Mouse (Mus musculus) limb, embryonic 12.5 days (tissue): Measurements from ENCODE around the gene Rgs8. TPM values are rescaled to one million over a fixed set of nuclear protein-coding genes. Genes with fewer than 3 reads are reported as not detected.
A peak's percentile ranks its signal among the peaks of the same experiment; 100 is the strongest.

Experiments used
- ATAC-seq: fragments of 200-750 bp; cut with Nextera tagmentation; 2 replicates; pipeline ENCODE4 v1.8.0; 2017; ENCODE audit warnings: low read depth, moderate TSS enrichment; ENCODE audit not compliant: insufficient number of reproducible peaks, insufficient read depth, low FRiP score, low TSS enrichment
- H3K27ac ChIP-seq: fragments of 300-500 bp; sonication (generic); 2 replicates; pipeline ENCODE4 v1.5.1; 2016; ENCODE audit warnings: mild to moderate bottlenecking, moderate library complexity
- H3K27me3 ChIP-seq: fragments of 300-500 bp; sonication (generic); 2 replicates; pipeline ENCODE4 v1.6.1; 2016; ENCODE audit warnings: mild to moderate bottlenecking, moderate library complexity
- H3K36me3 ChIP-seq: fragments of 300-500 bp; sonication (generic); 2 replicates; pipeline ENCODE4 v1.6.1; 2016; ENCODE audit warnings: mild to moderate bottlenecking, moderate library complexity
- H3K4me1 ChIP-seq: fragments of 300-500 bp; sonication (generic); replicated peaks from 2 replicates; pipeline ENCODE4 v1.6.1; 2016
- H3K4me2 ChIP-seq: fragments of 300-500 bp; sonication (generic); 2 replicates; pipeline ENCODE4 v1.6.1; 2016; ENCODE audit warnings: mild to moderate bottlenecking, moderate library complexity
- H3K4me3 ChIP-seq: fragments of 300-500 bp; sonication (generic); replicated peaks from 2 replicates; pipeline ENCODE4 v1.5.1; 2016; ENCODE audit warnings: mild to moderate bottlenecking
- H3K9ac ChIP-seq: fragments of 300-500 bp; sonication (generic); replicated peaks from 2 replicates; pipeline ENCODE4 v1.6.1; 2016; ENCODE audit warnings: mild to moderate bottlenecking, moderate library complexity
- H3K9me3 ChIP-seq: fragments of 300-500 bp; sonication (generic); 2 replicates; pipeline ENCODE4 v1.6.1; 2016; ENCODE audit warnings: mild to moderate bottlenecking, moderate library complexity
- WGBS: fragments of 180-500 bp; shearing (Covaris S2); methylation state at CpG from one replicate; pipeline ENCODE4 v1.1.7; 2016; 5-methylcytosine and 5-hydroxymethylcytosine counted together
- polyA plus RNA-seq: library from polyadenylated mRNA; unstranded; fragments of >200 nt; fragmentation: Nextera tagmentation; extraction: Ambion mirVana; gene quantifications from 2 replicates; pipeline ENCODE4 v1.2.1, GENCODE M21; 2016

The Rgs8 gene
- polyA plus RNA-seq, 1 experiment from 2014 or later = 1.4 TPM

DNA sequence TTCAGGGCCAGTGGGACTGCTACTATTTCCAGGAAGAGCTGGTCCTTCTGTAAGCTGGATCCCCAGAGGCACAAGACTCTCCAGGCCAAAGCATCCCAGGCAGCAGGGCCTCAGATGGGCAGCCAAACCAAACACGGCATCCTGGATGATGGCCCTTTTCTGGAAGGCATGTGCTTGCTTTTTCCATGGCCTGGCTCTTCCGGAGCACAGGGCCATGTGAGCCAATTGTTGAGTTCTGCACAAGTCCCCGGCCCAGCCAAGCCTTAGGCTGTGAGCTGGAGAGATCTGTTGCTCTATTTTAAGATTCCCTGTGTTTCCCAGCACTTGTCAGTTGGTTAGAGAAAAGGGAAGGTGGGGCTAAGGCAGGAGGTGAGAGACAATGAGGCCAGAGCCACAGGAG, 77.8 kb downstream of the Rgs8 start:
- Histone ChIP-seq H3K4me1 (peaks cover 21% of the 10 kb centered on the region), H3K4me2 (no peak overlapping the region), H3K4me3 (no peak overlapping the region), H3K27me3 (no peaks in the 10 kb centered on the region), H3K36me3 (no peaks in the 10 kb centered on the region), H3K9ac (no peak overlapping the region), H3K27ac (no peak overlapping the region), H3K9me3 (no peaks in the 10 kb centered on the region)
- 61% methylated on average over 3 of the region's 3 CpGs for WGBS
- ATAC-seq = no peak

DNA sequence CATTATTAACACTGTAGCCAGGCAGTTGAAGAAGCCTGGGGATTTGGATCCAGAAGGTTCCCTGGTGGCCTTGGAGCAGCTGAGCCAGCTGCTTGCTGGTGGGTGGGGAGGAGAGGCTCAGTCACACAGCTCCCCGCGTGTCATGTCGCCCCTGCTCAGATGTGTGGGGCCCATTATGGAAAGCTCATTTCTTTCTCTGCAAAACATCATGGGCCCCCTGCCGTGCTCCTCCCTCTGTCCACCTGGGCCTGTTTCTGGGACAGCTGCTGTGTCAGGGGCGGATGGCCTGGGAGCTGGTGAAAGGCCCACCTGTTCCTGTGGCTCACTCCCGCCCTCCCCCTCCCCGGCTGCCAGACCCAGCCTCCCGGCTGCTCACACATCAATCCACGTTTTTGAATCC, 80.4 kb downstream of the Rgs8 start:
- ATAC-seq = peak; percentile 45
- no peak overlapping the region for H3K27ac ChIP-seq
- H3K9me3 ChIP-seq = no peaks in the 10 kb centered on the region
- WGBS = 21% methylated on average over 9 of the region's 9 CpGs
- no peak overlapping the region for H3K4me3 ChIP-seq
- H3K4me2 ChIP-seq = no peak overlapping the region
- H3K27me3 ChIP-seq = peaks cover 9% of the 10 kb centered on the region
- no peak overlapping the region for H3K9ac ChIP-seq
- H3K4me1 ChIP-seq = peaks cover 41% of the 10 kb centered on the region
- no peaks in the 10 kb centered on the region for H3K36me3 ChIP-seq

DNA sequence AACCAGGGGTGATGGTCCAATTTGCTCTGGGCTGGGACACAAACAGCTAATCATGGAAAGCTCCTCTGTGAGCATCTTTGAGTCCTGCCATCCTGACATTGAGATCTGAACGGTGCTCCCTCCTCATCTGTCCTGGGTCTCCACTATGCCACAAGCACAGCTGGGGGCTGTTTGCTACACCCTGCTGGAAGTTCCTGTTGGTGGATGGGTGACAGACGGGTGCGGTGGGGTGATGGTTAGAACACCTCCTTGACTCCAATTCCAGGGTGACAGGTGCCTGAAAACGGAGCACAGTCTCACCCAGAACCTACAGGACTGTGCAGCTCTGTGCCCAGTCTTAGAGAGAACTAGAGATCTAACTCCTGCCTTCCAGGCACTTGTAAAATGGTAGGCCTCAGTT, 82.0 kb downstream of the Rgs8 start:
- H3K27me3 ChIP-seq = peaks cover 25% of the 10 kb centered on the region
- no peak overlapping the region for H3K9ac ChIP-seq
- H3K36me3 ChIP-seq = no peaks in the 10 kb centered on the region
- WGBS = 74% methylated on average over 4 of the region's 4 CpGs
- no peak overlapping the region for H3K4me2 ChIP-seq
- H3K4me1 ChIP-seq = peaks cover 41% of the 10 kb centered on the region
- ATAC-seq = no peak
- H3K27ac ChIP-seq = no peak overlapping the region
- H3K4me3 ChIP-seq = no peak overlapping the region
- no peaks in the 10 kb centered on the region for H3K9me3 ChIP-seq

DNA sequence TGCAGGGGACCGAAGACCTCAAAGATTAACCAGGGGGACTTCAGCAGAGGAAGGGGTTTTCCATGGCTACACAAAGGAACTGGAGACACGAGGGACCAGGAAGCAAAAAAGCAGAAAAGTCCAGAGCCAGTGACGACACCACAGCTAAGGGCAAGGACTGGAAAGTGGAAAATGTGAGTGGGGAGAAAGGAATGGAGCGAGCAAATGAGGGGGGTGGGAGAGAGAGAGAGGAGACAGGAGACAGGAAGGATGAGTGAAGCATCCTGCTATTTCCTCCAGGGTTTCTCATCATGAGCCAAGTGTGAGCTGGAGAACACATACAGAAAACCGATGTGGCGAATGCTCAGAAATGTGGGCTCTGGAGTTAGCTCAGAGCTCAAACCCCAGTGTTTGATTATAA, 83.3 kb downstream of the Rgs8 start:
- Histone ChIP-seq H3K36me3 (no peaks in the 10 kb centered on the region), H3K9me3 (no peaks in the 10 kb centered on the region), H3K4me2 (no peak overlapping the region), H3K27me3 (peaks cover 38% of the 10 kb centered on the region), H3K27ac (no peak overlapping the region), H3K4me1 (peaks cover 45% of the 10 kb centered on the region), H3K9ac (no peak overlapping the region), H3K4me3 (no peak overlapping the region)
- 78% methylated on average over 6 of the region's 6 CpGs for WGBS
- no peak for ATAC-seq

DNA sequence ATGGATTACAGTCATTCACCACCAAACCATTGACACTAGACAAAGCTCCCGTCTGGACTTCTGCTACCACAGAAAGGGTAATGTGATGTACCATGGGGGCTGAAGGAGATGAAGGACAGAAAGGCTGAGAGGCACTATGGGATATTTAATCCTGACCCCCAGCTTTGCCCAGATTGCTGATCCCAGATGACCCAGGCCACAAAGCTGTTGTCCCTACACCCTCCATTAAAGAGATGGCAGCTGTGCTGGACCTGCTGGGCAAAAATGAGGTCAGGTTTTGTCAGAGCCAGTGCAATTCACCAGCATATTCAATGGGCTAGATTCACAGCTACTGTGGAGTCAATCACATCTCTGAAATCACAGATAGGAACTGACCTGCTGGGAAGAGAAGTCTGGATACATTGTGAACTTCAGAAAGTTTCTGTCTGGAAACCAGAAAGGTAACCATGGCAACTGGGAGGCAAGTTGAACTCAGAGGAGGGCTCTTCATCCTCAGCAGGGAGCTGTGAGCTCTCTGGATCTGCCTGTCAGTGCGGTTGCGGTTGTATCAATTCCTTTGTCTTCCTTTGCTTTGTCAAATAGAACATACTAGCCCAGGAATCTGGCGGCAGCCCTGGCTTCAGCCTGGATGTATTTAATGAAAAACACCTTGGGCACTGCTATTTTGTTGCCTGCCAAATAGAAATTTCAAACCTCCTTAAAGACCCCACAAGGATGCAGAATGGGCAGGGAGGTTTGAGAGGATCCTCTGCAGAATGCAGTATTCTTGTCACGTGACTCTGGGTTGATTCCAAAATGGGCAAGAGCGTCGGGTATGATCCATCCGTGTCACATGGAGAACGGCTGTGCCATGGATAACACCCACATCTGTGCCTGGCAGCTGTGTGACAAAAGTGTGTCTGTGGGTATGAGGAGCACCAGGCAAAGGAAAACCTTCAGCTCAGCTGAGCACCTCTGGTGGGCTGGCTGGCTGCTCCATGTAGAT, 84.6 kb downstream of the Rgs8 start:
- ATAC-seq = no peak
- H3K36me3 ChIP-seq = no peaks in the 10 kb centered on the region
- no peaks in the 10 kb centered on the region for H3K9me3 ChIP-seq
- 55% methylated on average over 9 of the region's 9 CpGs for WGBS
- no peak overlapping the region for H3K27ac ChIP-seq
- H3K9ac ChIP-seq = no peak overlapping the region
- H3K27me3 ChIP-seq = peaks cover 48% of the 10 kb centered on the region
- no peak overlapping the region for H3K4me2 ChIP-seq
- peaks cover 50% of the 10 kb centered on the region for H3K4me1 ChIP-seq
- no peak overlapping the region for H3K4me3 ChIP-seq

DNA sequence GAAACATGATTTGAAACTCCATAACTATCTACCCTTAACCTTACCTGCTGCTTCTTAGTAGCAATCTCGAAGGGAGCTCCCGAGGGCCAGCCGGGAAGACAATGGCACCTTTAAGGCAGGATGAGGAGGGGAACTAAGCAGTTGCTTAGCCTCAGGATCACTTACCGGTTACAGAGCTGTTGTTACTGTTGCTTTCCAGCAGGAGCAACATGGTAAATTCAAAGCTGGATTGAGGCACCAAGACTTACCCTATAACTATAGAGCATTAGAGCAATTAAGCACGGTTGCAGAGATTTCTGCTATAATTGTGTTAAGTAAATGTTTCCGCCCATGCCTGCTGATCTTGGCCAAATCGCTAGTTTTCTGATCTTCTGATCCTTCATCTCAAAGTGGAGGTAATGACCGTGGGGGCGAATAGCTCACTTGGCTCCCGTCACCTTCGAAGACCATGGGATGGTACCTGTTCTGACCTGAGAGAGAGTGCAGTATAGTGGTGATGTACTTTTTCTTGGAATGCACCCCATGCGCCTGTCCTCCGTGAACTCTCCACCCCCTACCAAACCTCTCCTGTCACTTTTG, 86.7 kb downstream of the Rgs8 start:
- Histone ChIP-seq H3K4me2 (peak overlapping the region; percentile 82), H3K36me3 (0 out of 2 replicates have a peak, but pooled peaks cover 3% of the 10 kb centered on the region), H3K4me1 (peaks cover 32% of the 10 kb centered on the region), H3K27me3 (peaks cover 48% of the 10 kb centered on the region), H3K4me3 (peak overlapping the region; percentile 42), H3K9me3 (no peaks in the 10 kb centered on the region), H3K27ac (no peak overlapping the region), H3K9ac (peak overlapping the region; percentile 62)
- 17% methylated on average over 13 of the region's 13 CpGs for WGBS
- ATAC-seq = no peak

DNA sequence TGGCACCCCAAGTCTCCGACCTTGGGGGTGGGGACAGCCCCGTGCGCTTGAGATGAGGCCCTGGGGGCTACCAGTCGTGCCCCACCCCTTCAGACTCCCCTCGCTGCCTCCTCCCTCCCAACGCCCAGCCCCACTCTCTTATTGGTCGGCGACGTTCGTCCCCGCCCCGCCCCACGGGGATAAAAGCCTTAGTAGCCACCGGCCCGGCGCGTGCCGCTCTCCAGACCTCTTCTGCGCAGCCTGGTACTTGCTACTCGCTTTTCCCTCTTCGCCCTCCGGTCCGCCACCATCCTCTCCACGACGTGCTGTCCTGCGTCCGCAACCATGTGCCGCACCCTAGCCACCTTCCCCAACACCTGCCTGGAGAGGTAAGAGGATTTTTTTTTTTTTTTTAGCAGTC, 87.3 kb downstream of the Rgs8 start, which contains the start of gene Rgs16:
TSS of gene Rgs16 (plus strand) at position 205 of the 400 bp plus-strand sequence.
- Histone ChIP-seq H3K4me1 (peaks cover 32% of the 10 kb centered on the region), H3K27me3 (peaks cover 48% of the 10 kb centered on the region), H3K9ac (peak within 1 kb of the TSS; percentile 62), H3K4me3 (peak within 1 kb of the TSS; percentile 42), H3K27ac (no peak within 1 kb of the TSS), H3K36me3 (0 out of 2 replicates have a peak, but pooled peaks cover 3% of the 10 kb centered on the region), H3K9me3 (no peaks in the 10 kb centered on the region), H3K4me2 (peak within 1 kb of the TSS; percentile 82)
- peak; percentile 53; the same call in 1 of the 2 replicates for ATAC-seq
- 0% methylated on average over 28 of the region's 28 CpGs for WGBS

DNA sequence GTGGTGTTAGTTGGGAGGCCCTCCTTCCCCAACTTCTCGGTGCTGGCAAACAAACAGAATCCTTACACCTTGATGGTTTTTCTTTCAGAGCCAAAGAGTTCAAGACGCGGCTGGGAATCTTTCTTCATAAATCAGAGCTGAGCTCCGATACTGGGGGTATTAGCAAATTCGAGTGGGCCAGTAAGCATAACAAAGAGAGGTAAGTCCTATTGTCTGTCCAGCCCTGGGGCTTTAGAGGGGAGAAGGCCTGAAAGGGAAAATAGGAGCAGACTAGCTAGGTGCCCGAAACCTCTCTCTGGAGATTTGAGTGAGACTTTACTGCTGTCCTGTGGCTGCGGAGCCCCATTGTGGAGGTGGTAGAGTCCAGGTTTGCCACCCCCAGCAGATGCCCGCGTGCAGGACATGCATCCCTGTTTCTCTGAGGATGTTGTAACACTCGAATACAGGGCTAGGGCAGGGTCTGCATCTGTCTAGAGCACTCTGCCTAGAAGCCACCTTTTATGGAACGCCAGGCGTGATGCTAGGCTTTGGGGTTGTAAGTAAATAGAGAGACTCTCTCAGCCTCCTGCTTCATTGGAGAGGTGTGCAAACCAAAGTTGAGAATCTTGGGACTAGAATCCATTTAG, 88.1 kb downstream of the Rgs8 start:
- Histone ChIP-seq H3K27ac (no peak overlapping the region), H3K27me3 (peaks cover 48% of the 10 kb centered on the region), H3K9me3 (no peaks in the 10 kb centered on the region), H3K4me3 (peak overlapping the region; percentile 42), H3K4me1 (peaks cover 32% of the 10 kb centered on the region), H3K36me3 (0 out of 2 replicates have a peak, but pooled peaks cover 3% of the 10 kb centered on the region), H3K4me2 (peak overlapping the region; percentile 82), H3K9ac (peak overlapping the region; percentile 62)
- ATAC-seq = no peak
- WGBS = 36% methylated on average over 12 of the region's 12 CpGs

DNA sequence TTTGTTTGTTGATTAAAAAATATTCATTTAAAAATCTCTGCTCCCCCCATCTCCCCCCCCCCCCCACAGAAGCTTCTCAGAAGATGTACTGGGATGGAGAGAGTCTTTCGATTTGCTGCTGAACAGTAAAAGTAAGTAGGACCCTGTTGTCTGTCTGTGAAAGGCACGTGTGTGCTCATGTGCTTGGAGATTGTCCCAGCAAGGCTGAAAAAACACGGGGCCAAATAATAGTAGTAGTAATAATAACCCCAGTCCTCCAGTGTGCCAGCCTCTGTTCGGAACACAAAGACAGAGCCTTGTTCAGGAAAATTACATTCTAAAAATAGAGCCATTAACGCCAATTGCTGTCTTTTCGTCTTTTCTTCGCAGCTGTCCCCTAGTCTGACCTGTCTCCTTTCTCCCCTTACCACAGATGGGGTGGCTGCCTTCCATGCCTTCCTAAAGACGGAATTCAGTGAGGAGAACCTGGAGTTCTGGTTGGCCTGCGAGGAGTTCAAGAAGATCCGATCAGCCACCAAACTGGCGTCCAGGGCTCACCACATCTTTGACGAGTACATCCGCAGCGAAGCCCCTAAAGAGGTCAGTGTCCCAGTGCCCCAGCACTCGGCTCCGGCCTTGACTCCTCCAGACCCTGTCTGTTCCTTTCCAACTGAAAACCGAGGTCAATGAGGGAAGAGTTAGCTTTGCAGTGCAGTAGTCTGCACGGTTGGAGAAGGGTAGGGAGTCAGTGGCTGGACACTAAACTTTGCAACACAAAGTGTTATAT, 88.9 kb downstream of the Rgs8 start:
- peaks cover 26% of the 10 kb centered on the region for H3K4me1 ChIP-seq
- no peak overlapping the region for H3K9ac ChIP-seq
- peak overlapping the region; percentile 82 for H3K4me2 ChIP-seq
- H3K4me3 ChIP-seq = peak overlapping the region; percentile 42; the same call in 1 of the 2 replicates
- no peak for ATAC-seq
- peaks cover 48% of the 10 kb centered on the region for H3K27me3 ChIP-seq
- WGBS = 73% methylated on average over 18 of the region's 18 CpGs
- H3K27ac ChIP-seq = no peak overlapping the region
- no peaks in the 10 kb centered on the region for H3K9me3 ChIP-seq
- H3K36me3 ChIP-seq = 0 out of 2 replicates have a peak, but pooled peaks cover 3% of the 10 kb centered on the region

DNA sequence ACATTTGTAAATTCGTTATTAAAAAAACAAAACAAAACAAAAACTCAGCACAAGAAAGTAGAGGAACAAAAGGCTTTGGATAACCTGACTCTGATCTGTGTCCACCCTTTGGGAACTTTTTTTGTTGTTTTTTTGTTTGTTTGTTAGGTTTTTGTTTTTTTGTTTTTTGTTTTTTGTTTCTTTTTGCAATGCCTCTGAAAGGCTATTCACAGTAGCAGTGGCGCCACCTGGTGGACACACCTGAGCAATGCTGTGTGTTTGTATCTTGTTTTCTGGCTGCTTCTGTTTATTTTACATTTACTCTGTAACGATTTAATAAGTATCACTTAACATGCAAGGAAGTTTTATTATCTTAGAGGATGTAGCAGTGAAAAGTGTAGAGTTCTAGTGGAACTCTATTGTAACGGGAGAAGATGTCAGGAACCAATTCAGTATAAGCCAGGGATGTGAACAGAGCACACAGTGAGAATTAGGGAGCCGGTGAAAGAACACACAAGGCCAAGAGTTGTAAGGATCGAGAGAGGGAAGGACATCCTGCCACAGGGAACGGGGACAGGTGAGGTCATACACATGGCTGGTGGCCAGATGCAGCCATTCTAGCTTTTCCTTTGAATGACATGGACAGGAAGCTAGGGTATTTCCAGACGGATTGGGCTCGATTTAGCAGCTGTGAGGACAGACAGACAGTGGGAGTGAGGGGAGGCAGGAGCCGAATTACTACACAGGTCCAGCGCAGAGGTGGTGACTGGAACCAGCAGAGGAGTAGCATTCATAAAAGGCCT, 89.7 kb downstream of the Rgs8 start:
- no peak overlapping the region for H3K27ac ChIP-seq
- no peaks in the 10 kb centered on the region for H3K9me3 ChIP-seq
- peaks cover 18% of the 10 kb centered on the region for H3K4me1 ChIP-seq
- H3K9ac ChIP-seq = no peak overlapping the region
- H3K4me2 ChIP-seq = no peak overlapping the region
- WGBS = 57% methylated on average over 11 of the region's 11 CpGs
- no peak overlapping the region for H3K4me3 ChIP-seq
- no peak for ATAC-seq
- H3K27me3 ChIP-seq = peaks cover 48% of the 10 kb centered on the region
- 0 out of 2 replicates have a peak, but pooled peaks cover 3% of the 10 kb centered on the region for H3K36me3 ChIP-seq
